Mouse (Mus musculus): ENCODE measurements around the gene Kctd14.

GRCm38 (mm10) chr7:97426566-97426965 is 24.6 kb upstream of the Kctd14 start:
- no peak for TF ChIP-seq POLR2A (IDR thresholded peaks at IDR 0.05; ENCODE audit: insufficient read length, low read depth)
- TF ChIP-seq MAX (IDR thresholded peaks at IDR 0.05; ENCODE audit: low read depth) = no peak
- TF ChIP-seq POLR2AphosphoS2 (IDR thresholded peaks at IDR 0.05; ENCODE audit: insufficient read length, low read depth) = no peak
- TF ChIP-seq USF1 (IDR thresholded peaks at IDR 0.05; ENCODE audit: low read depth) = no peak
- no peak for TF ChIP-seq E2F4 (IDR thresholded peaks at IDR 0.05; ENCODE audit: insufficient read depth)
- TF ChIP-seq MYOG (IDR thresholded peaks at IDR 0.05; ENCODE audit: control insufficient read depth in 1 of 3, insufficient read depth in 1 of 3, insufficient read length in 2 of 3, low read depth in 2 of 3) = no peak
- no peak for TF ChIP-seq MYOD1 (IDR thresholded peaks at IDR 0.05; ENCODE audit: control insufficient read depth in 1 of 3, insufficient read length in 2 of 3, low read depth in 2 of 3)
- TF ChIP-seq TCF12 (IDR thresholded peaks at IDR 0.05; ENCODE audit: insufficient read depth, poor library complexity, severe bottlenecking) = no peak
- no peak for TF ChIP-seq CEBPB (IDR thresholded peaks at IDR 0.05; ENCODE audit: insufficient read depth, poor library complexity, severe bottlenecking)
- TF ChIP-seq SRF (IDR thresholded peaks at IDR 0.05; ENCODE audit: control insufficient read depth, insufficient read length, low read depth) = no peak
- no peak for TF ChIP-seq TCF3 (IDR thresholded peaks at IDR 0.05; ENCODE audit: insufficient read length, low read depth)

Data from myocyte (in vitro differentiated cells).